Mouse (Mus musculus): ENCODE results near the gene Gdi1. TPM values are rescaled to one million over a fixed set of nuclear protein-coding genes. Genes with fewer than 3 reads are reported as not detected.
"Not testable (repeated sequence)": the region's sequence is repeated elsewhere in the genome, so short reads cannot be mapped to it uniquely, and the experiment has no call there.

Gene Gdi1
- total RNA-seq, 1 experiment from 2014 or later: 256 TPM

DNA sequence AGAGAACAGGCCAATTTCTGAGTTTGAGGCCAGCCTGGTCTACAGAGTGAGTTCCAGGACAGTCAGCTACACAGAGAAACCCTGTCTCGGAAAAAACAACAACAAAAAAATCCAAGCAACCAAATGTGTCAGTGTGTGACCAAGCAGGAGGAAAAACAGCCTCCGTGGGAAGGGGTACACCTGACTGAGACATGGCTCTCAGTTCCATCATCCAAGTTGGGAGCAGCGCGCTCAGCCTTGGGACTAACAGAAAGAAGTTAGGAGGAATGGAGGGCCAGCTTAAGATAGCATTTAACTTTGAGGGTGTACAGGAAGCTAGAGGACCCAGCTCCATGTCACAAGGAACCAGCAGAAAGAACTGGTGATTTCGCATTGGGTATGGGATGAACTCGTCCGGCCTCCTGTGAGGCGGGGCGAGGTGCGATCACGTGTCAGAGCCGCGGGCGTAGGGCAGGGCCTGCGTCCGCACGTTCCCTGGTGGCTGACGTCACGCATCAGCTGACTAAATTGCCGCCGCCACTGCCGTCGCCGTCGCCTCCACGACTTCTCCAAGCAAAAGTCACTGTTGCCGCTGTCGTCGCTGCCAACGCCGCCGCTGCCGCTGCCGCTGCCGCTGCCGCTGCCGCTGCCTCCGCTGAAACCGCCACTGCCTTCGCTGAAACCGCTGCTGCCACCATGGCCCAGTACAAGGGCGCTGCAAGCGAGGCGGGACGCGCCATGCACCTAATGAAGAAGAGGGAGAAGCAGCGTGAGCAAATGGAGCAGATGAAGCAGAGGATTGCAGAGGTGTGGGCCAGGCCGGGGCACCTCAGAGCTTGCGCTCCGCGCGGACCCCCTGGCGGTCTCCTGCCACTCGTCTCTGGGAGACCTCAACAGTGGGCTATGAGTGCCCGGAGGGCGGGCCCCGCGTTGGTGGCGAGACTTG is 8.0 kb downstream of the Gdi1 start, which contains the start of gene Fam50a:
Gene Fam50a, plus strand, starts transcription at position 494 of the 925 bp plus-strand sequence.
- ATAC-seq (ENCODE audit: extremely low read depth, insufficient number of reproducible peaks, low FRiP score, poor library complexity, severe bottlenecking): peak; percentile 97

DNA sequence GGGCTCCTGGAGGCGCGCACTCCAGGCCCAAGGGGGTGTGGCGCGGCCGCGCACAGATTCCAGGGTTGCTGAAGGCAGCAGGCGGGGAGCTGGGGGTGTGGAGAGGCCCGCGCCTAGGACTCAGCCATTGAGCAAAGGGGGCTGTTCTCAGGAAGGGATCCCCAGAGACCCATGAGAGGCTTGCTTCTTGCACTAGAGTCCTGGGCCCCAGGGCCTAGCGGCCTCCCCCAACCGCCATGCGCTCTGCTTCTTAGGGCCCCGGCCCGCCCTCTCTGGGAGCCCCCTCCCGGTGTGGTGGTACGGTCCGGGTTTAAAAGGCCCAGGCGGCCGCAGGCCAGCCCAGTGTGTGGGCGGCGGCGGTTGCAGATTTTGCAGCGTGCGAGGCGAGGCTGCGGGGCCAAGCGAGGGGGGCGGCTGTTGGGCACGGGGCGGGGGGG is 23.9 kb downstream of the Gdi1 start, which contains the start of gene Plxna3:
Gene Plxna3, plus strand, starts transcription at position 342 of the 437 bp plus-strand sequence.
- ATAC-seq (ENCODE audit: extremely low read depth, insufficient number of reproducible peaks, low FRiP score, poor library complexity, severe bottlenecking): peak; percentile 55; the same call in 1 of the 2 replicates

DNA sequence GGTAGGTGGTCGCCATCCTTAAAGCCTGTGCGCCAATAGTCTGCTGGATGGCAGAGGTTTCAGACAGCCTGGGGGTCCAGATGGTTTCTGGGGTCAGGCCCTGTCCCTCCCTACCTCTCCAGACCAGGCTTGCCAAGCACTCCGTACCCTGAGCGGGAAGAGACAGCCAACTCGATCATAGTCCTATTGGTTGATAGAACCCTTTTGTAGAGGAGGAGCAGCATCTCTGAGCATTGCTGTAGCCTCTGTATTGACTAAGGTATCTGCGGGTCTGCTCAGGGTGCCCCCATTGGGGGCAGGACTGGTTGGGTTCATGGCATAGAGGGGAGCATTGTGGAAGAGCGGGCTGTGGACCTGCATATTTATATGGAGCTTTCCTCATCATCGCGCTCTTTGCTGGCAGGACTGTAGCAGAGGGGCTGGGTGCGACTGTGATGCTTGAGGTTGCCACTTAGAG is 24.4 kb downstream of the Gdi1 start:
- ATAC-seq (ENCODE audit: extremely low read depth, insufficient number of reproducible peaks, low FRiP score, poor library complexity, severe bottlenecking): no peak

DNA sequence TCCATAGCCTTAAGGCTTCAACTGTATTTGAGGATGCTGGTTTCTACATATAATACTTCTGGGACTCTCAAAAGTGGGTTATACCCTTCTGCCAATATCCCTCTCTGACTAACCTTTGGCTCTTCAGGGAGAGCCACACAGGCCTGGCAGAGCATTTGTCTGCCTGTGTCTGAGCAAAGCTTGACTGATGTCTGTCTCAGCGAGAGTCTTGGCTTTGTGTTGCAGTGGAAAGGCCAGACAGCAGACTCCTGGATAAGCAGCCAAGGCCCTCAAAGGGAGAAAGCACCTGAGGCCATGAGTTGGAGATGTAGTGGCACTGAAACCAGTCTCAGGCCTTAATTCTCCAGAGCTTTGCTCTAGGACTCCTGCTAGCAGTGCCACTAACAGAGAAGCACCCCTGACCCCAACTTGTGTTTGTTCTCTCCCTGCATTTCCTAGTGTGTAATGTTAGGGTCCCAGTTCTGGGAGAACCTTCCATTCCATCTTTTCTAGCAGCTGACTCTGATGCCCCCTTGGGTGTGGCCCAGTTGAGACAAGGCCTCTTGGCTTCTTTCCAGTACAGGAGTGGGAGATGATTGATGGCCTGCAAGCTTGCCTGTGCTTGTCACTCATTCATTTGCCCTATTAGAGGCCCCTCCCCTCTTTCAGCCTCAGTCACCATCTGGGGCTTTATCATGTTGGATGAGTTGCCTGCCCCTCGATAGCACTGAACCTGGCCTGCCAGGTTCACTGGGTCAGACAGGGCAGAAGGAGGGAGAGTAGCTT is 25.6 kb downstream of the Gdi1 start:
- ATAC-seq (ENCODE audit: extremely low read depth, insufficient number of reproducible peaks, low FRiP score, poor library complexity, severe bottlenecking): no peak

DNA sequence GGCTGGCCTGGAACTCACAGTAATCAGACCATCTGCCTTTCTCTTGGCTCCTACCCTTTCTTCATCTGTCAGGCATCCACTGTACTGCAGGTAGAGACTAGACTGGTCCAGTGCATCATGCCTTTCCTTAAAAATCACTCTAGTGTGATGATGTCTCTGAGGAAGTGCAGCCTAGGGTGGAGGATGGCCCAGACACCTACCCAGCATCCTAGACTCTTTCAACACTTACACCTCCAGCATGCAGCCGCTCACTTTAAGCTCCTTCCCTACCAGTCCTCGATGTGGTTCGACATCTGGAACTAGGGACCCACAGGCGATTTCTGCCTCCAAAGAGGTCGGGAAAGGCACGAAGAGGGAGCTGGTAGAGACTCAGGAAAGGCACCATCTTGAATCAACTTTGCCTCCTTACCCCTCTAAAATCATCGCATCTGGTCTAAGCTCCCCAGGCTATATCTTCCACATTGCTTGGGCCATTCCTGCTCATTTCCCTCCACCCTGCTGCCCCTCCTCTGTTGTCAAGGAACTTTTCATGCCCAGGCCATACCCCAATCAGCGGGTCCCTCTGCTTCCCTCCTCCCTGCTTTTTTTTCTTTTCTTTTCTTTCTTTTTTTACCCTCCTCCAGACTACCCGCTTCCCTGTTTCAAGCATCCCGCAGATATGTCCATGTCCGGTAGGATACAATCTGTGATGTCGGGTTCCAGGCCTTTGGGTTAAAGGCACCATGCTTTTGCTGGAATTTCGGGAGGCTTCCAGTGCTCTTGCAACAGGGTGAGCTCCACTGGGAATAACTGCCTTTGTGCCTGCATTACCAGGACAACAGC is 48.1 kb downstream of the Gdi1 start:
- ATAC-seq (ENCODE audit: extremely low read depth, insufficient number of reproducible peaks, low FRiP score, poor library complexity, severe bottlenecking): no peak

DNA sequence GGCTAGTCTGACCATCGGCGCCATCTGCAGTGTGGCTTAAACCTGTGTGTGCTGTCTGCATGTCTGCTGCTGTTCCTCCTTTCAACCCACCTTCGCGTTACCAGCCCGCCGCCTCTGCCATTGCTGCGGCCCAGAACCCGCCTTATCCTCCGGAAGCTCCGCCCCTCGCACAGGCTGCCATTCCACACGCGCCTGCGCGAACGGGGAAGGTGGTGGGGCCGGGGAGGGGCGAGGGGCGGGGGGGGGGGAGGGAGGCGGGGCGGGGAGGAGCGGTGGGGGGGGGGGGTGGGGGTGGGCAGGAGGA is 48.6 kb downstream of the Gdi1 start, which contains the start of gene Lage3:
Gene Lage3, minus strand, starts transcription at position 152 of the 304 bp plus-strand sequence.
- peak; percentile 80 for ATAC-seq (ENCODE audit: extremely low read depth, insufficient number of reproducible peaks, low FRiP score, poor library complexity, severe bottlenecking)

DNA sequence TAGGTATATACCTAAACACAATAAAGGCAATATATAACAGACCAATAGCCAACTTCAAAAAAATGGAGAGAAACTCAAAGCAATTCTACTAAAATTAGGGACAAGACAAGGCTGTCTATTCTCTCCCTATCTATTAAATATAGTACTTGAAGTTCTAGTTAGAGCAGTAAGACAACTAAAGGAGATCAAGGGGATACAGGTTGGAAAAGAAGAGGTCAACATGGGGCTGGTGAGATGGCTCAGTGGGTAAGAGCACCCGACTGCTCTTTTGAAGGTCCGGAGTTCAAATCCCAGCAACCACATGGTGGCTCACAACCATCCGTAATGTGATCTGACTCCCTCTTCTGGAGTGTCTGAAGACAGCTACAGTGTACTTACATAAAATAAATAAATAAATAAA is 52.3 kb downstream of the Gdi1 start:
- ATAC-seq (ENCODE audit: extremely low read depth, insufficient number of reproducible peaks, low FRiP score, poor library complexity, severe bottlenecking): not testable (repeated sequence)

DNA sequence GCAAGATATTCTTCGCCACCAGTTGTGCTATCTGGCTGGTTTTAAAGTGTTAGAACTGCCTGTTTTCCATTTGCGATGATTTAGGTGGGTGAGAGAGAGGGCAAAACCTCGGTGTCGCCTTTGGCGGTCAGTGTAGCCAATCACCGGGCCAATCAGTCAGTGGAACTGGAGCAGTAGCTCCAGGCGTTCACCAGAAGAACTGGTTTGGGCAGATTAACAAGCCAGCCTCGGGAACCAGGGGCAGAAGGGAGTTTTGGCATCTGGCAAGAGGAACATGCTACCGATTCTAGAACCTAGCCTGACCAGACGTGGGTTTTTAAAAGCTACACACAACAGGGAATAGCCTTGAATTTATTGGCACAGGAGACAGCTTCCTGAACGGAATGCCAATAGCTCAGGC is 54.4 kb downstream of the Gdi1 start:
- no peak for ATAC-seq (ENCODE audit: extremely low read depth, insufficient number of reproducible peaks, low FRiP score, poor library complexity, severe bottlenecking)

Other genes with a start within 250 kb of the Gdi1 start
- gene Opn1mw, start 177.5 kb upstream of the Gdi1 start, total RNA-seq (2017): not detected in 2 replicates
- gene Mecp2, start 169.6 kb upstream of the Gdi1 start, total RNA-seq (2017): 27.6 and 28.6 TPM in 2 replicates
- not detected in 2 replicates for gene Tex28, start 137.2 kb upstream of the Gdi1 start, total RNA-seq (2017)
- gene Tktl1, start 127.7 kb upstream of the Gdi1 start, total RNA-seq (2017): 0.35 and 0.49 TPM in 2 replicates
- 1,056 and 1,114 TPM in 2 replicates for gene Flna, start 55.2 kb upstream of the Gdi1 start, total RNA-seq (2017)
- 61.5 and 63.0 TPM in 2 replicates for gene Emd, start 50.3 kb upstream of the Gdi1 start, total RNA-seq (2017)
- gene Rpl10, start 34.2 kb upstream of the Gdi1 start, total RNA-seq (2017): 816 and 927 TPM in 2 replicates
- 124 and 125 TPM in 2 replicates for gene Taz, start 23.1 kb upstream of the Gdi1 start, total RNA-seq (2017)
- 31.2 and 32.5 TPM in 2 replicates for gene Dnase1l1, start 22.7 kb upstream of the Gdi1 start, total RNA-seq (2017)
- gene Atp6ap1, start 7.9 kb upstream of the Gdi1 start, total RNA-seq (2017): 400 and 416 TPM in 2 replicates
- 85.7 and 97.0 TPM in 2 replicates for gene Fam50a, start 8.0 kb downstream of the Gdi1 start, total RNA-seq (2017)
- gene Plxna3, start 24.1 kb downstream of the Gdi1 start, total RNA-seq (2017): 2.9 and 3.4 TPM in 2 replicates
- gene Lage3, start 48.6 kb downstream of the Gdi1 start, total RNA-seq (2017): 3.6 and 4.5 TPM in 2 replicates
- 7.8 and 7.9 TPM in 2 replicates for gene Ubl4a, start 68.2 kb downstream of the Gdi1 start, total RNA-seq (2017)
- 12.9 and 14.2 TPM in 2 replicates for gene Slc10a3, start 68.4 kb downstream of the Gdi1 start, total RNA-seq (2017)
- gene Fam3a, start 88.3 kb downstream of the Gdi1 start, total RNA-seq (2017): 22.6 and 27.9 TPM in 2 replicates
- gene Ikbkg, start 88.3 kb downstream of the Gdi1 start, total RNA-seq (2017): 48.4 and 59.4 TPM in 2 replicates
- gene G6pdx, start 124.2 kb downstream of the Gdi1 start, total RNA-seq (2017): 95.0 and 103 TPM in 2 replicates
- gene Gm6880, start 176.4 kb downstream of the Gdi1 start, total RNA-seq (2017): not detected in 2 replicates

Data from neutrophil, adult 5-6 weeks (primary cell).